ENCODE assay signal across 14 mouse cellular contexts in the genomic region with DNA sequence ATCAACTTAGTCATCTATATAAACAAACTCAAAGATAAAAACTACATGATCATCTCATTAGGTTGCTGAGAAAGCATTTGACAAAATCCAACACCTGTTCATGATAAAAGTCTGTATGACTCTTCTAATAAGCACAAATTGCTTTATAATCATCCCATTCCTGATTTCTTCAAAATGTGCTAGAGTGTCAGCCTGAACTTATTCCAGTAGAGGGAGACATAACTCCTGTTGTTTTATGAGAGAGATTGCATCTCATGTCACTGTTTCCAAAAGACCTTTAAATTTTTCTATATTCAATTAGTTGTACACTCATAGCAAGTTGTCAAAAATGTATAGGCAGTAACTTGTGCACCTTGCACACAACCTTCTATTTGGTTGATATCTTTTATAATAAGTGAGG.
DNase-seq lines count a peak whose midpoint lies in the region; ATAC-seq and TF ChIP-seq lines count a peak whose summit lies in the region.
"Had no signal": no experiment of that assay in that cellular context is flagged by ENCODE, and none has a peak within 500 bp of the region (broad histone marks: within the 10 kb centered on the region; RNA-seq: fewer than 3 reads in every experiment).

No protein-coding gene starts in this region.

- no peak overlapping the region for H3K9ac ChIP-seq in intestine, postnatal 0 days (ENCODE audit: low read depth, low read length)
- no peak overlapping the region for H3K9ac ChIP-seq in intestine, embryonic 16.5 days (ENCODE audit: low read depth, low read length)
- H3K9ac ChIP-seq in embryonic facial prominence, embryonic 14.5 days (ENCODE audit: low read depth, low read length), result no peak overlapping the region
- no peak overlapping the region for H3K9ac ChIP-seq in liver, embryonic 11.5 days (ENCODE audit: low read depth, low read length)
- H3K9ac ChIP-seq: liver, embryonic 12.5 days had no signal

- H3K27me3 ChIP-seq in intestine, postnatal 0 days (replicated peaks; ENCODE audit: control insufficient read depth, insufficient read depth, low read length), result no peaks in the 10 kb centered on the region
- H3K27me3 ChIP-seq in intestine, embryonic 16.5 days (replicated peaks; ENCODE audit: control insufficient read depth, insufficient read depth, low read length), result no peaks in the 10 kb centered on the region
- H3K27me3 ChIP-seq in E14TG2a.4 (ENCODE audit: insufficient read depth, low read length), result no peaks in the 10 kb centered on the region
- no peaks in the 10 kb centered on the region for H3K27me3 ChIP-seq in embryonic facial prominence, embryonic 14.5 days (replicated peaks; ENCODE audit: control insufficient read depth, insufficient read depth, low read length)
- H3K27me3 ChIP-seq in liver, embryonic 11.5 days (replicated peaks; ENCODE audit: control insufficient read depth, insufficient read depth, low read length), result no peaks in the 10 kb centered on the region
- H3K27me3 ChIP-seq: liver, embryonic 12.5 days had no signal

- no peak overlapping the region for H3K27ac ChIP-seq in intestine, postnatal 0 days (ENCODE audit: low read depth, low read length)
- H3K27ac ChIP-seq in intestine, embryonic 16.5 days (ENCODE audit: low read length), result no peak overlapping the region
- H3K27ac ChIP-seq in embryonic facial prominence, embryonic 14.5 days (replicated peaks; ENCODE audit: low read depth, low read length), result no peak overlapping the region
- no peak overlapping the region for H3K27ac ChIP-seq in liver, embryonic 11.5 days (ENCODE audit: low read depth, low read length)
- H3K27ac ChIP-seq: liver, embryonic 12.5 days had no signal

- TF ChIP-seq CTCF in intestine, postnatal 0 days (IDR thresholded peaks at IDR 0.05; ENCODE audit: low read depth), result peak; percentile 48
- peak; percentile 59 for TF ChIP-seq CTCF in E14TG2a.4 (conservative IDR thresholded peaks at IDR 0.05; ENCODE audit: low read length)

- no peaks in the 10 kb centered on the region for H3K4me1 ChIP-seq in intestine, postnatal 0 days (replicated peaks; ENCODE audit: control insufficient read depth, insufficient read depth, low read length)
- no peaks in the 10 kb centered on the region for H3K4me1 ChIP-seq in intestine, embryonic 16.5 days (ENCODE audit: control insufficient read depth, insufficient read depth, low read length)
- H3K4me1 ChIP-seq in E14TG2a.4 (replicated peaks; ENCODE audit: low read depth, low read length), result no peaks in the 10 kb centered on the region
- H3K4me1 ChIP-seq in embryonic facial prominence, embryonic 14.5 days (ENCODE audit: control insufficient read depth, insufficient read depth, low read length), result no peaks in the 10 kb centered on the region
- no peaks in the 10 kb centered on the region for H3K4me1 ChIP-seq in liver, embryonic 11.5 days (replicated peaks; ENCODE audit: control insufficient read depth, insufficient read depth, low read length)
- H3K4me1 ChIP-seq: liver, embryonic 12.5 days had no signal

- no peak overlapping the region for H3K4me3 ChIP-seq in intestine, postnatal 0 days (ENCODE audit: low read depth, low read length)
- H3K4me3 ChIP-seq in intestine, embryonic 16.5 days (ENCODE audit: low read length), result no peak overlapping the region
- H3K4me3 ChIP-seq in E14TG2a.4 (replicated peaks; ENCODE audit: low read length), result no peak overlapping the region
- no peak overlapping the region for H3K4me3 ChIP-seq in embryonic facial prominence, embryonic 14.5 days (ENCODE audit: low read depth, low read length)
- H3K4me3 ChIP-seq in liver, embryonic 11.5 days (ENCODE audit: low read depth, low read length), result no peak overlapping the region
- H3K4me3 ChIP-seq: liver, embryonic 12.5 days had no signal

- no peaks in the 10 kb centered on the region for H3K9me3 ChIP-seq in intestine, postnatal 0 days (ENCODE audit: control insufficient read depth)
- H3K9me3 ChIP-seq in intestine, embryonic 16.5 days (ENCODE audit: control insufficient read depth, low read length), result no peaks in the 10 kb centered on the region
- H3K9me3 ChIP-seq in E14TG2a.4 (ENCODE audit: low read length), result peaks cover 6% of the 10 kb centered on the region
- no peaks in the 10 kb centered on the region for H3K9me3 ChIP-seq in embryonic facial prominence, embryonic 14.5 days (ENCODE audit: control insufficient read depth, low read length)
- no peaks in the 10 kb centered on the region for H3K9me3 ChIP-seq in liver, embryonic 11.5 days (ENCODE audit: control insufficient read depth, low read length)
- H3K9me3 ChIP-seq: liver, embryonic 12.5 days had no signal

- ATAC-seq in CD4-positive, CD25-positive, alpha-beta regulatory T cell, adult 4 months, result no peak
- ATAC-seq in intestine, postnatal 0 days, result no peak
- no peak for ATAC-seq in intestine, embryonic 16.5 days
- no peak for ATAC-seq in embryonic facial prominence, embryonic 14.5 days (ENCODE audit: low read depth)
- ATAC-seq in liver, embryonic 11.5 days (replicated peaks; ENCODE audit: low FRiP score), result no peak
- ATAC-seq: liver, embryonic 12.5 days; midbrain, embryonic 16.5 days had no signal

- H3K36me3 ChIP-seq in intestine, postnatal 0 days (ENCODE audit: control insufficient read depth, insufficient read depth), result no peaks in the 10 kb centered on the region
- H3K36me3 ChIP-seq in intestine, embryonic 16.5 days (ENCODE audit: control insufficient read depth, insufficient read depth, low read length), result no peaks in the 10 kb centered on the region
- H3K36me3 ChIP-seq in E14TG2a.4 (ENCODE audit: insufficient read depth, low read length), result no peaks in the 10 kb centered on the region
- no peaks in the 10 kb centered on the region for H3K36me3 ChIP-seq in embryonic facial prominence, embryonic 14.5 days (ENCODE audit: control insufficient read depth, insufficient read depth, low read length)
- no peaks in the 10 kb centered on the region for H3K36me3 ChIP-seq in liver, embryonic 11.5 days (ENCODE audit: control insufficient read depth, insufficient read depth, low read length)
- H3K36me3 ChIP-seq: liver, embryonic 12.5 days had no signal

- H3K4me2 ChIP-seq in intestine, postnatal 0 days (replicated peaks; ENCODE audit: low read depth), result no peak overlapping the region
- H3K4me2 ChIP-seq in intestine, embryonic 16.5 days (ENCODE audit: low read depth, low read length), result no peak overlapping the region
- no peak overlapping the region for H3K4me2 ChIP-seq in embryonic facial prominence, embryonic 14.5 days (ENCODE audit: low read depth, low read length)
- no peak overlapping the region for H3K4me2 ChIP-seq in liver, embryonic 11.5 days
- H3K4me2 ChIP-seq: liver, embryonic 12.5 days had no signal

- DNase-seq in CD4-positive, CD25-positive, alpha-beta regulatory T cell, adult 2 months (ENCODE audit: low read depth, low spot score), result peak; percentile 3
- peak; percentile 1 for DNase-seq in embryonic facial prominence, embryonic 14.5 days (ENCODE audit: low spot score)
- DNase-seq in right cerebral cortex, postnatal 36 days (ENCODE audit: low spot score in 2 of 2), result no peak
- no peak for DNase-seq in liver, embryonic 11.5 days (ENCODE audit: low spot score)
- DNase-seq: cerebellum, adult 9-10 months; kidney, adult 2 months; lung, postnatal 36 days; right cerebral cortex, postnatal 14 days had no signal

Comparison
In these comparisons a context has a peak if more than half of its experiments do, and no peak if none do; other contexts are left out.
1. DNase-seq: peak in CD4-positive, CD25-positive, alpha-beta regulatory T cell, adult 2 months (single experiment) and embryonic facial prominence, embryonic 14.5 days (single experiment); none in right cerebral cortex, postnatal 36 days (0 of 2) and liver, embryonic 11.5 days (single experiment).